Mouse (Mus musculus) spleen, adult 12 weeks (tissue): ENCODE measurements around the gene Espnl.

ENCODE experiments used
- DNase-seq: peaks from one replicate; pipeline ENCODE4 v3.0.0; 2022; ENCODE audit warnings: low spot score

The Espnl gene

DNA sequence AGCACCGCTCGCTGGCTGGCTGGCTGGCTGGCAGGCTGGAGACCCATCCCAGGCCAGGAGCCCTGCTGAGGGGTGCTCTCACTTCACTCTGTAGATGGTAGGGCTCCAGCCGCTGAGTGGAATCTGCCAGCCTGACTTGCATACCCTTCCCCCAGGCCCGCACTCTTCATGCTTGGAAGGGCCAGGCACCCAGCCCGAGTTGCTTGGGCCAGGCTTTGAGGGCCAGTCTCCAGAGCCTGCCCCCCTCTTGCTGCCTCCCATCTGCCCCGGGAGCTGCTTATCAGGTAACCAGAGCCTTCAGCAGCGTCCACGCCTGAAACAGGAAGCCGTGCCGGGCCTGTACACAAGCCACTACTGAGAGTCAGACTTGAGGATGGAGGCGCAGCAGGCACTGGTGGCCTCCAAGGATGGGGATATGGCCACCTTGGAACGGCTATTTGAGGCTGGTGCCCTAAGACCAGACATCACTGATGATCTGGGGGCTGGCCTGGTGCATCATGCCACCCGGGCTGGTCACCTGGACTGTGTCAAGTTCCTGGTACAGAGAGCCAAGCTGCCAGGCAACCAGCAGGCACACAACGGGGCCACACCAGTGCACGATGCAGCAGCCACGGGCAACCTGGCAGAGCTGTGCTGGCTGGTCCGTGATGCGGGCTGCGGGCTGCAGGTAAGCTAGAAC is at the start of gene Espnl:
Espnl (plus strand) TSS at position 316 of the 679 bp plus-strand sequence.
- DNase-seq = no peak

GRCm38 (mm10) chr1:91272260-91272659 is 49.6 kb upstream of the Espnl start:
- no peak for DNase-seq

DNA sequence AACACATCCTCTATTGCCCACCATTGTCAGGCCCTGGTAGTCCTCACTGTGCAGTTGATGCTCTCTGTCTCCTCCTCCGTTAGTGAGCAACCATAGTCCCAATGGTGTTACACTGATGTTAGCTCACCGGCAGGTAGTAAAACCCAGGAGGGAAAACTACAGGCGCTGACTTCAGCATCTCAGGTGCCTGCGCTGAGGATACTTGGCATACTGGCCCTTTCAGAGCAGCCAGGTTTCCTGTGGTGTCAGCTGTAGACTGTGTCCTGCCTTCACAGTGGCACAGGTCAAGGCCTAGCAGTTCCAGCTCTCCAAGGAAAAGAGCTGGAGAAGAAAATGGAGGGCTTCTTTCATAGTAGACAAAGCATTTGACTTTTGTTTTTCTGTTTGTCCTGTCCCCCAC is 45.3 kb upstream of the Espnl start:
- DNase-seq = no peak

DNA sequence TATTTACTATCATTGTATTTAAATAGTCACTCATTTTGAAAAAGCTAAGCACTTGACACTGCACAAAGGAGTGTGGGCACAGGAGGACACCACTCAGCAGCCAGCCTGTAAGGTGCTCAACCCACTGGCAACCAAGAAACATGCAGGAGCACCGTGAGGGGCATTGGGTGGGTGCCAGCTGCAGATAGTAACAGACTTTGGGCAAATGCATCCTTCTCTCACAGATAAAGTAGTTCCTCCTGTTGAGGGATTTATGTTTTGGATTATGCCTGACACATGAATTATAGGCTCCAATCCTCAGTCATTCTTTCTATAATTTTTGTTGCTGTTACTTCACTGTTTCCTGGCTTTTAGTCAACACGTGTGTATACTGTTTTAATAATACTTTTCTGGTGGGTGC is 44.4 kb upstream of the Espnl start:
- DNase-seq = no peak

GRCm38 (mm10) chr1:91278410-91279119 is 43.3 kb upstream of the Espnl start:
- no peak for DNase-seq

DNA sequence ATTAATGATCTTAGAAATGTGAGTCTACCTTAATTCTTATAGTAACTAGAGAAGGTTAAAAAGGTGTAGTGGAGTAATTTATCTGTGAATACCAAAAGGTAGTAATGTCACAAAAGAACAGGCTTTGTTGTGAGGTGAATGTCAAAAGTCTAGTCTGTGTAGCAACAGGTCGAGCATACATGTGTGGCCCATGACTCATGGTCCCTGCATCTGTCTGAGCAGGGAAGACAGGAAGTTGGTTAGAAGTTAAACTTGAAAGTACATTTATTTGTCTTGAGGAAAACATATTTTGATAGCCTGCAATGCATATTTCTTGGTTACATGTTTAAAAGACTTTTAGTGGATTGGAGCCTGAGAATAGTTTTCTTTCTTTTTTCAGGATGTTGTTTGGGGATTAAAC is 42.7 kb upstream of the Espnl start:
- DNase-seq = no peak

- no peak for DNase-seq
Observed at GRCm38 (mm10) chr1:91282582-91282981, 39.3 kb upstream of the Espnl start.

DNA sequence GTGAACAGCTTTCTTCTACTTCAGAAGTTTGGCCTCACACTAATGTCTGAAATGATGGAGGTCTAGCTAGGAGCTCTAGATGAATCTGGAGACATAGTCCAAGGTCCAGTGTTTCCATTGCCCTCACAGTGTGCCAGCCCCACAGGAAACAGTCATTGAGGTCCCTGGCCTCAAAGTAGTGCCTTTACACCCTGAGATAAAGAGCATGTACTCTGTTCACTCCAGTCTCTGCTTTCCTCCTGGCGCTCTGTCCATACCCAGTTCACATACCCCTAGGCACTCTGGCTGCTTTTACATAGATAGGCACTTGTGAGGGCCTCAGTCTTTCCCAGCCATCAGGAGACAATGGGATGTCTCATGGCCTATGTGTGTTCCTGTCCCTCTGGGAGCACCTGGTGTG is 32.5 kb upstream of the Espnl start:
- no peak for DNase-seq

DNA sequence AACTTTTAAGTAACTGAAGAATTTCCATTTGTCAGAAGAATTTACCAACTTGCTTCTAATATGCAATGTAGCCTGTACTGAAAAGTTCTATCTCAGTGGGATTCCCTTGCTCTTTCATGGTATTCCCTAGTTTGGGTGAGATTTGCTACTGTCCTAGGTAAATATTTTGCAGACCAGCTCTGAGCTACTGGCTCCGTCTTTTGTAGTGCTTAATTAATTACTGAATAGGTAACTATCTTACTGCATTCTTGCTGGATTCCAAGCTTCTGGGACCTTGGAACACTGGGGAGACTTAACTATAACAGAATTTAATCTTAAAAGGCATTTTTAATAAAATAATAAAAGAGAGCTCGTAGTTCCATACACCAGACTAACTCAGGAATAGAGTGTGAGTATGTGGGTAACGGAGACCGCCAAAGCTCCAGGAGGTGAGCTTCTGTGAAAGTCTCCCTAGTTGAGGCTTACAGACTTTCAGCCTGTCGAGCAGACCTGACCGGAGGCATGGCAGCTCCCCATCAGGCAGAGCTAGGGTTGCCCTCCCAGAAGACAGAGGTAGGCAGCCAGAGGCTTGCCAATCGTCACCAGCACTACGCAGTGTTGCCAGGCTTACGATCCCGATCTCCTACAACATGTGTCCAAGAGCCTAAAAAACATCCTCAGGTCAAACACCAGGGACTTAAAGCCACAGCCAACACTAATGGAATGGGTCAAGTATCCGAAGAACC is 29.6 kb upstream of the Espnl start:
- DNase-seq = no peak

GRCm38 (mm10) chr1:91295544-91295943 is 26.3 kb upstream of the Espnl start:
- DNase-seq = no peak

DNA sequence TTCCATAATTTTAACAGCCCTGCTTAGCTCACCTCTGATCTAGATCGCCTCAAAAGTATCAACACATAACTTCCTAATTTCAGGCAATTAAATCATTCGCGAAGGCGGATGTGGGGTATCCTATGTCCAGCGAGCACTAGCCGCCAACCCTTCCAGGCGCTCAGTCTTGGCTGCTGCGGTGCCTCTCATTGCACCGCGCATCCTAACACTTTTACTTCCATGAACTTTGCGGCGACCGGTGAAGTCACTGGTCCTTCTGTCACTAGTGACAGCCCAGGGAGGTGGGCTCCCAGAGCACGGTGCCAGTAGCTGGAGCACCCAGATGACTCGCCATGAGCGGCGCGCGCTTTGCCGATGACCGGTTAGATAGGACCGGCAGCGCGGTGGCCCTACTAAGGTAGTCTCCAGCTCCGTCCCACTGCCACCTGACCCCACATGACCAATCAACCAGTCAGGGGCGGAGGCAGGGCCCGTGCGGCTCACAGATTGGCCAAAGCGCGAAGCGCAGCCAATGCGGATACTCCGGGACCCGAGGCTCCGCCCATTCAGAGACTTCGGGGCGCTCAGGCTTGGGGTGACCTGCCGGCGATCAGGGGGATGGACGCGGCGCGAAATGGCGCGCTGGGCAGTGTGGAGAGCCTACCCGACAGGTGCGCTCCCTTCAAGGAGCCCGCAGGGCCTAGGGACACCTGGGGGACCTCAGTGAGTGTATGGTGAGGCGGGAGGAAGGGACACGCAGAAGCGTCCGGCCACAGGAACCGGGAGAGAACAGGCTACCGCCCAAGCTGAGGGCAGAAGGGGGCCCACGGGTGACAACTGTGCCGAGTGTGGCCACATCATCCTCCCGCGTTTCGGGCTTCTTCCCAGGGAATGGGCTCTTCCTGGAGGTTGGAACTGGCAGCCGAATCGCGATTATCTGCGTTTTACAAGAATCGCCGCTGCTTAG is 23.8 kb upstream of the Espnl start, which contains the start of gene Scly:
Scly (plus strand) TSS at position 540 of the 946 bp plus-strand sequence.
- DNase-seq = peak; percentile 94

DNA sequence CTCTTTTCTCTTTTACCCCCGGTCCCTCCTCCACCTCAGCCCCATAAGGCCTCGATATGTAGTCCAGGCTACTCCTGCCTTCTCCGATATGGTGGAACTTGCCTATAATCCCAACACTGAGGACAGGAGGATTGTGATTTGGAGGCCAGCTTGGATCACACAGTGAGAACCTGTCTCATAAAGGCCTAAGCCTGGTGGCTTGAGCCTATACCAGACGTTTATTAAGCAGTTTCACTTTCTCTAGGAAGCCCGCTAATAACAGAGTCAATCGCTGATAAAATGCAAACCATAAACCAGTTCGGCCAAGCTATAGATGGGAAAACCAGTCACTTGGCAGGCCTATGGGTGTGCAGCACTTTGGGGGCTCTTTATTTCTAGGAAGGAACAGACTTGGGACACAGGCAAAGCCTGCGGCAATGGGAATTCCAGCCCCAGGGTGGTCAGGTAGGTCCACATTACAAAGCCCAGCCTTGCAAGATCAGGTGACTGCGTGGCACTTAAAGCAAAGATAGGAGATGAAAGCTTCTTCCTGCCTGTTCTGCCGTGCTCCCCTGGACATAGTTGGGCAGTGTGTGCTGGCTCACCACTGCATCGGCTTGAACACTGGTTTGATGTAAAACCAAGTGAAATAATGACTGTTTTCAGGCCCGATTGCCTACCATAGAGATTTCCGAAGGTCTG is 22.7 kb upstream of the Espnl start:
- DNase-seq = peak; percentile 30

DNA sequence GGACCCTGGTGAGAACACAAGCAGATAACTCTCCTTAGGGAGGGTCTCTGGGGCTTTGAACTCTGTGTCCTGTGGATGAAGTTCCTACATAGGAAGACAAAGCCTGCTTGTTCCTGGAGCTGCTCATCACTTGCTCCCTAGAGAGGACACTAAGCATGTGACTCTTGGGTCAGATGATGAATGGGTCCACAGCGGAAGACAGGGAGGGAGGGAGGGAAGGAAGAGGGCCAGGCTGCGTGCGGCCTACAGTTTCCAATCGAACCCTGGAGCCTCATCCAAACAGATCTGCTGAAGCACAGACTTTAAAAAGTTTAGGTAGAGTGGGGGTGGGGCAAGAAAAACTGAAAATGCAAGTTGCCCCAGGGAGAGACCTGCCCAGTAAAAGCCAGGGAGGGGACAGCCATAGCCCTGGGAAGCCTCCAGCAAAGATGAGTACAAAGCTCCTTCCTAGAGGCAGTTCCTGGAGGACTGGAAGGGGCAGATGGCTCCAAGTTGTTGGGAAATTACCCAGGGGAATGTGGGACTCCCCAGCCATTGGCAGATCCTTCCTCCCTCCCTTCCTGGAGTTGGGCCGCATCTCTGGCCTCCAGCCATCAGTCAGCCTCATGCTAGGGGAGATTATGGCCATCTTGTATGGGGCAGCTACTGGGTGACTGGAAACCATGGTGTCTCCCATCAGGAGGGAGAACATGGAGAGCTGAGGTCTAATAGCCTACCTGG is 22.0 kb upstream of the Espnl start:
- no peak for DNase-seq

- no peak for DNase-seq
Observed at GRCm38 (mm10) chr1:91301206-91301920, 20.5 kb upstream of the Espnl start.

- DNase-seq = no peak
Observed at GRCm38 (mm10) chr1:91302021-91302420, 19.9 kb upstream of the Espnl start.

DNA sequence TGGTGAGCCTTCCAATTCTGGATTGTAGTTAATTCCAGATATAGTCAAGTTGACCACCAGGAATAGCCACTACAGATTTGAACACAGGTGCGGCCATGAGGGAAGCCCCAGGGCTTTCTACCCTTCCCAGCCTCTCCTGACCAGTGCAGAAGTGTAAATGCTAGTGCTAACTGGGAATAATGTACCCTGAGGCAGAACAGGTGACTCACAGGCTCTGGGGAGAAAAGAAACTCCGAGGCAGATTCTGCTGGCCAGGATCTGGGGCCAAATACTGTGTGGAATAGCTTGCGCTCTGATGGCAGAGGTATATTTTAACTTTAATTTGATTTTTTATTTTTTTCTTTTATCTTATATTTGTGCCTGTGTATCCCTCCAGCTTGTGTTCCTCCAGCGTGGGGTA is 17.3 kb upstream of the Espnl start:
- no peak for DNase-seq

GRCm38 (mm10) chr1:91309366-91310085 is 12.3 kb upstream of the Espnl start:
- DNase-seq = no peak

DNA sequence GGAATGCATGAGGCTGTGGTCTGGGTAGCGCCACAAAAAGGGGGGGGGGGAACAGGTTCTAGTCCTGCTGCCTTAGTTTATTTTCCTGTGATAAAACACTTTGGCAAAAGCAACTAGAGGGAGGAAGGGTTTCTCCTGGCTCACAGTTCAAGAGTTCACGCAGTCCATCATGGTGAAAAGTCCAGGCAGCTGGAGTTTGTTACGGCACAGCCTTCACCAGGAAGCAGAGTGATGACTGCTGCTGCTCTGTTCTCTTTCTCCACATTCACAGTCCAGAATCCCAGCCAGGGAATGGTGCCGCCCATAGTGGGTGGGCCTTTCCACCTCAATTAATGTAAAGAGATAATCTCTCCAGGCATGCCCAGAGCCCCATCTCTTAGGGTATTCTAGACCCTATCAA is 9.6 kb upstream of the Espnl start:
- no peak for DNase-seq

DNA sequence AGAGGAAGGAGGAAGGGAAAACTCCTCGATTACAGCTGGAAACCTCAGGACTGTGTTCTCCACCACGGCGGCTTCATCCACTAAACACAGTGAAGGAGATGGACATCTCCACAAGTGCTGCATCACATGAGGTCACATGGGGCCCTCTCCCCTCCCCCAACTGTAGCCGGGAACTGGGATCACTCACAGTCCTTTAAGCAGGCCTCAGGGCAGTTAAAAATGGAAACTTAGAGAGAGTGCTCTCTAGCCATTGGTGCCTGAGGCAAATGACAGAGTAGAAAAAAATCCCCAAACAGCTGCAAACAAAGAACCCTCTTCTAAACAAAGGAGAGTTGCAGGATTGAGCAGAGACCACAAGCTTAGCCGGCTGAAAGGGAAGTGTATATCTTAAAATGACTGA is 8.6 kb upstream of the Espnl start:
- DNase-seq = no peak
